Mouse (Mus musculus) lung, postnatal 10 days (tissue): ENCODE measurements around the gene Mmp3.
"Not testable (repeated sequence)": the region's sequence is repeated elsewhere in the genome, so short reads cannot be mapped to it uniquely, and the experiment has no call there.

ENCODE experiments used
- DNase-seq: peaks from one replicate; pipeline ENCODE4 v3.0.0; 2021

The Mmp3 gene

GRCm38 (mm10) chr9:7445522-7445921 lies at the start of gene Mmp3:
TSS of gene Mmp3 (plus strand) at chr9:7445822.
- DNase-seq, result no peak

- DNase-seq, result not testable (repeated sequence)
These were observed 49.1 kb upstream of the Mmp3 start for GRCm38 (mm10) chr9:7396556-7396955.

DNA sequence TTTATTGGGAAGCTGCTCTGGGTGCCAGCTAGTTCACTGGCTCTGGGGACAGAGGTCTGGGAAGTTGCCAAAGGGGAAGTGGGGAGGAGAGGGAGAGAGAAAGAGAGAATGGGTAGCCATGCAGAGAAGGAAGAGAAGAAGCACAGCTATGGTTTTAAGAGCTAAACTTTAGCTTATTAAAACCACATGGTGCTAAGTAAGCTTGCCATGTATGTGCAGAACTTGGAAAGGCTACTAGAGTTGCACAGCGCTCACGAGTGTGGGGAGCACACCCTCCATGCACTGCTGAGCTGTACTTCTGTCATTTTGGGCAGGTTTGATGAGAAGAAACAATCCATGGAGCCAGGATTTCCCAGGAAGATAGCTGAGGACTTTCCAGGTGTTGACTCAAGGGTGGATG lies 7.7 kb downstream of the Mmp3 start:
- no peak for DNase-seq

DNA sequence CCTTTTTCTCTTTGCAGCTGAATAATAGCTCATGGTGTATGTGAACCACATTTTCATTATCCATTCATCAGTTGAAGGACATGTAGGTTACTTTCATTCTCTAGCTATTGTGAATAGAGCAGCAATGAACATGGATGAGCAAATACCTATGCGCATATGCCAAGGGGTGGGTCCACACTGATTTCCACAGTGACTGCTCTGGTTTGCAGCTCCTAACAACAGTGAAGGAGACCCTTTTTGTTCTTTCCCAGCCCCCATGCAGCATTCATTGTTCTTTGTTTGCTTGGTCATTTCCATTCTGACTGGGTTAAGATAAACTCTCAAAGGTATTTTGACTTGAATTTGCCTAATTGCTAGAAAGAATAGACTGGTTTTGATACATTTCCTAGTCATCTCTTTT lies 24.6 kb downstream of the Mmp3 start:
- DNase-seq, result no peak

- DNase-seq, result no peak
These were observed 38.2 kb downstream of the Mmp3 start for GRCm38 (mm10) chr9:7483684-7484394.

- DNase-seq, result no peak
These were observed 55.5 kb downstream of the Mmp3 start for GRCm38 (mm10) chr9:7501138-7501537.

- DNase-seq, result no peak
These were observed 56.4 kb downstream of the Mmp3 start, which contains the start of gene Mmp10 for GRCm38 (mm10) chr9:7502051-7502450. TSS of gene Mmp10 (plus strand) at chr9:7502352.
